Mouse (Mus musculus): ENCODE measurements around the gene Pnliprp1.

GRCm38 (mm10) chr19:58708611-58709010, 20.1 kb upstream of the Pnliprp1 start:
- TF ChIP-seq POLR2A (IDR thresholded peaks at IDR 0.05; ENCODE audit: control insufficient read depth in 1 of 2, insufficient read depth in 1 of 2, low read depth in 1 of 2, low read length in 2 of 2, poor library complexity in 1 of 2) (no peak), ZNF384 (IDR thresholded peaks at IDR 0.05; ENCODE audit: low read depth, low read length) (no peak), CTCF (IDR thresholded peaks at IDR 0.05 in 2 of 3, conservative IDR thresholded peaks at IDR 0.05 in 1 of 3; ENCODE audit: control insufficient read depth in 1 of 3, insufficient read depth in 1 of 3, low read depth in 2 of 3, low read length in 3 of 3, poor library complexity in 1 of 3, severe bottlenecking in 1 of 3) (no peak), MAFK (IDR thresholded peaks at IDR 0.05; ENCODE audit: borderline replicate concordance, low read depth, low read length) (no peak), EP300 (IDR thresholded peaks at IDR 0.05; ENCODE audit: low read depth in 1 of 2, low read length in 2 of 2) (no peak), POLR2AphosphoS2 (IDR thresholded peaks at IDR 0.05; ENCODE audit: low read length) (no peak), SIN3A (IDR thresholded peaks at IDR 0.05; ENCODE audit: low read length) (no peak), USF1 (IDR thresholded peaks at IDR 0.05; ENCODE audit: low read depth, low read length) (no peak), MYB (IDR thresholded peaks at IDR 0.05; ENCODE audit: low read depth, low read length) (no peak), USF2 (IDR thresholded peaks at IDR 0.05; ENCODE audit: borderline replicate concordance in 1 of 2, insufficient read depth in 1 of 2, low read depth in 1 of 2, low read length in 2 of 2) (no peak), HCFC1 (IDR thresholded peaks at IDR 0.05; ENCODE audit: low read depth, low read length) (no peak), GATA1 (IDR thresholded peaks at IDR 0.05; ENCODE audit: low read depth, low read length) (no peak), MYC (IDR thresholded peaks at IDR 0.05; ENCODE audit: low read depth, low read length) (no peak)
